Mouse (Mus musculus): ENCODE data around the gene Glis3.

DNA sequence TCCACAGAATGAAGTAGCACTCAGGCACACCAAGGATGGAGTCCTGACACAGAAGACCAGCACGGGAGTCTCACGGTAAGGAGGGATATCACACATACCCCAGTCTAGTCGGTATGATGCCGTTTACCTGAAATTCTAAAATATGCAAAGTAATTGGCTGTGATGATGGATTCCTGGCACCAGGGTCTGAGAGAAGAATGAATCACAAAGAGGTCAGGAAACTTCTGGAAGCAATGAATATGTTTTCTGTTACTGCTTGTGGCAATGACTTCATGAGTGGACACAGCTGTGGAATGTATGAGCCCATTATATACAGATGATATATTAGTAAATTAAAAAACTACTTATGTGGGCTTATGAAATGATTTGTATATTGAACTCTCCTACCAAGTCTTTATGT, 231.1 kb downstream of the Glis3 start:
- no peak for TF ChIP-seq CTCF (IDR thresholded peaks at IDR 0.05; ENCODE audit: control insufficient read depth, insufficient read depth, insufficient replicate concordance, low read depth, low read length)
- TF ChIP-seq POLR2A (IDR thresholded peaks at IDR 0.05; ENCODE audit: control insufficient read depth, low read depth, low read length): no peak
